In the genomic region with DNA sequence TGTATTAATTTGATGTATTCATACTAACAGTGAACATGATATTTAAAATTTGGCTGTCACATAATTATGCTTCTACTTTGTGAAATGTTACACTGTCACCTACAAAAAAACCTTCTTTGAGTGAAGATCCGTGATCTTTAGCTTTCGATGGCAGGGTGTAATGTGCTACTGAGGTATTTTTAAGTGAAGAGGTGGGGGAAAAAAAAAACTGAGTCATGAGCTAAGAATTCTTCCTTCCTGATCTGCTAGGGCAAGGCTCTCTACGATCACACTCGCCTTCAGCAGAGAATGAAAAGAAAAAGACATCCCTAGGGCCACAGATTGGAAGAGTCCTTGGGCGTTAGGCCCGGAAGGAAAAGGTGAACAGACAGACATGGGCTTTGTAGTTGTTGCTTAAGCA, we compare ENCODE assay signal across 13 mouse cellular contexts.
"Had no signal": no experiment of that assay in that cellular context is flagged by ENCODE, and none has a peak within 500 bp of the region (broad histone marks: within the 10 kb centered on the region; RNA-seq: fewer than 3 reads in every experiment).

No protein-coding gene starts in this region.

- ATAC-seq: midbrain, embryonic 13.5 days; midbrain, embryonic 15.5 days had no signal

- H3K27ac ChIP-seq: macrophage; midbrain, embryonic 13.5 days; midbrain, embryonic 15.5 days; neural tube, embryonic 12.5 days had no signal

- H3K27me3 ChIP-seq: megakaryocyte, embryonic 14.5 days; midbrain, embryonic 13.5 days; midbrain, embryonic 15.5 days; neural tube, embryonic 12.5 days had no signal

- H3K9ac ChIP-seq: lung, embryonic 14.5 days; midbrain, embryonic 13.5 days; midbrain, embryonic 15.5 days; neural tube, embryonic 12.5 days had no signal

- H3K4me3 ChIP-seq: megakaryocyte, embryonic 14.5 days; midbrain, embryonic 13.5 days; midbrain, embryonic 15.5 days; neural tube, embryonic 12.5 days had no signal

- H3K4me2 ChIP-seq: lung, embryonic 14.5 days; midbrain, embryonic 11.5 days; midbrain, embryonic 13.5 days; midbrain, embryonic 15.5 days; neural tube, embryonic 12.5 days had no signal

- H3K9me3 ChIP-seq: midbrain, embryonic 13.5 days; midbrain, embryonic 15.5 days had no signal

- H3K4me1 ChIP-seq: megakaryocyte, embryonic 14.5 days; midbrain, embryonic 15.5 days; neural tube, embryonic 12.5 days had no signal

- H3K36me3 ChIP-seq: midbrain, embryonic 13.5 days; midbrain, embryonic 15.5 days; neural tube, embryonic 12.5 days had no signal

- DNase-seq: lung, adult 18-20 months; lung, embryonic 14.5 days; lung, postnatal 10 days; right cerebral cortex, postnatal 14 days; thymus, adult 2 months; thymus, postnatal 25 days; thymus, postnatal 4 days had no signal
